Mouse (Mus musculus): ENCODE results near the gene Rpgrip1l.

Rpgrip1l gene

GRCm38 (mm10) chr8:91312835-91313832 lies at the start of gene Rpgrip1l, which contains the start of gene Fto:
TSS of gene Rpgrip1l (minus strand) at chr8:91313262.
TSS of gene Fto (plus strand) at chr8:91313525.
- ATAC-seq (ENCODE audit: insufficient number of reproducible peaks, low FRiP score, low TSS enrichment) = peak; percentile 99

GRCm38 (mm10) chr8:91360644-91361357 lies 47.7 kb upstream of the Rpgrip1l start:
- ATAC-seq (ENCODE audit: insufficient number of reproducible peaks, low FRiP score, low TSS enrichment) = no peak

- ATAC-seq (ENCODE audit: insufficient number of reproducible peaks, low FRiP score, low TSS enrichment) = no peak
Measured at GRCm38 (mm10) chr8:91359511-91359910, 46.4 kb upstream of the Rpgrip1l start.

GRCm38 (mm10) chr8:91358016-91358415 lies 45.0 kb upstream of the Rpgrip1l start:
- no peak for ATAC-seq (ENCODE audit: insufficient number of reproducible peaks, low FRiP score, low TSS enrichment)

- no peak for ATAC-seq (ENCODE audit: insufficient number of reproducible peaks, low FRiP score, low TSS enrichment)
Measured at GRCm38 (mm10) chr8:91357493-91358014, 44.5 kb upstream of the Rpgrip1l start.

GRCm38 (mm10) chr8:91355956-91356699 lies 43.1 kb upstream of the Rpgrip1l start:
- no peak for ATAC-seq (ENCODE audit: insufficient number of reproducible peaks, low FRiP score, low TSS enrichment)

- no peak for ATAC-seq (ENCODE audit: insufficient number of reproducible peaks, low FRiP score, low TSS enrichment)
Measured at GRCm38 (mm10) chr8:91355301-91355905, 42.3 kb upstream of the Rpgrip1l start.

- no peak for ATAC-seq (ENCODE audit: insufficient number of reproducible peaks, low FRiP score, low TSS enrichment)
Measured at GRCm38 (mm10) chr8:91353907-91354306, 40.8 kb upstream of the Rpgrip1l start.

- ATAC-seq (ENCODE audit: insufficient number of reproducible peaks, low FRiP score, low TSS enrichment) = no peak
Measured at GRCm38 (mm10) chr8:91353062-91353461, 40.0 kb upstream of the Rpgrip1l start.

- no peak for ATAC-seq (ENCODE audit: insufficient number of reproducible peaks, low FRiP score, low TSS enrichment)
Measured at GRCm38 (mm10) chr8:91352598-91352997, 39.5 kb upstream of the Rpgrip1l start.

- no peak for ATAC-seq (ENCODE audit: insufficient number of reproducible peaks, low FRiP score, low TSS enrichment)
Measured at GRCm38 (mm10) chr8:91350628-91351027, 37.6 kb upstream of the Rpgrip1l start.

GRCm38 (mm10) chr8:91349816-91350215 lies 36.8 kb upstream of the Rpgrip1l start:
- no peak for ATAC-seq (ENCODE audit: insufficient number of reproducible peaks, low FRiP score, low TSS enrichment)

- ATAC-seq (ENCODE audit: insufficient number of reproducible peaks, low FRiP score, low TSS enrichment) = no peak
Measured at GRCm38 (mm10) chr8:91347595-91347994, 34.5 kb upstream of the Rpgrip1l start.

GRCm38 (mm10) chr8:91347146-91347545 lies 34.1 kb upstream of the Rpgrip1l start:
- no peak for ATAC-seq (ENCODE audit: insufficient number of reproducible peaks, low FRiP score, low TSS enrichment)

GRCm38 (mm10) chr8:91344659-91345058 lies 31.6 kb upstream of the Rpgrip1l start:
- ATAC-seq (ENCODE audit: insufficient number of reproducible peaks, low FRiP score, low TSS enrichment) = no peak

- no peak for ATAC-seq (ENCODE audit: insufficient number of reproducible peaks, low FRiP score, low TSS enrichment)
Measured at GRCm38 (mm10) chr8:91342798-91343197, 29.7 kb upstream of the Rpgrip1l start.

GRCm38 (mm10) chr8:91342196-91342595 lies 29.1 kb upstream of the Rpgrip1l start:
- ATAC-seq (ENCODE audit: insufficient number of reproducible peaks, low FRiP score, low TSS enrichment) = no peak

- no peak for ATAC-seq (ENCODE audit: insufficient number of reproducible peaks, low FRiP score, low TSS enrichment)
Measured at GRCm38 (mm10) chr8:91340746-91341145, 27.7 kb upstream of the Rpgrip1l start.

- no peak for ATAC-seq (ENCODE audit: insufficient number of reproducible peaks, low FRiP score, low TSS enrichment)
Measured at GRCm38 (mm10) chr8:91339651-91340050, 26.6 kb upstream of the Rpgrip1l start.
